Mouse (Mus musculus) heart, embryonic 11.5 days (tissue): ENCODE results near the gene Snx7. TPM values are rescaled to one million over a fixed set of nuclear protein-coding genes. Genes with fewer than 3 reads are reported as not detected.

ENCODE experiments used
- ATAC-seq: fragments of 200-750 bp; cut with Nextera tagmentation; replicated peaks from 2 replicates; pipeline ENCODE4 v1.8.0; 2017; ENCODE audit warnings: moderate library complexity; ENCODE audit not compliant: insufficient number of reproducible peaks, low FRiP score, low TSS enrichment
- H3K27ac ChIP-seq: fragments of 300-500 bp; sonication (generic); 2 replicates; pipeline ENCODE4 v1.5.1; 2014; ENCODE audit warnings: mild to moderate bottlenecking, low read depth, low read length
- H3K27me3 ChIP-seq: fragments of 300-500 bp; sonication (generic); 2 replicates; pipeline ENCODE4 v1.6.1; 2014; ENCODE audit warnings: mild to moderate bottlenecking, low read length, mixed read lengths; ENCODE audit not compliant: control insufficient read depth, insufficient read depth
- H3K36me3 ChIP-seq: fragments of 300-500 bp; sonication (generic); 2 replicates; pipeline ENCODE4 v1.6.1; 2014; ENCODE audit warnings: mild to moderate bottlenecking, low read length, moderate library complexity, mixed read lengths; ENCODE audit not compliant: control insufficient read depth, insufficient read depth
- H3K4me1 ChIP-seq: fragments of 300-500 bp; sonication (generic); 2 replicates; pipeline ENCODE4 v1.6.1; 2014; ENCODE audit warnings: low read length; ENCODE audit not compliant: control insufficient read depth, insufficient read depth
- H3K4me2 ChIP-seq: fragments of 300-500 bp; sonication (generic); 2 replicates; pipeline ENCODE4 v1.6.1; 2014; ENCODE audit warnings: mild to moderate bottlenecking, moderate library complexity
- H3K4me3 ChIP-seq: fragments of 300-500 bp; sonication (generic); 2 replicates; pipeline ENCODE4 v1.5.1; 2014; ENCODE audit warnings: low read depth, low read length
- H3K9ac ChIP-seq: fragments of 300-500 bp; sonication (generic); 2 replicates; pipeline ENCODE4 v1.6.1; 2014; ENCODE audit warnings: mild to moderate bottlenecking, low read depth, low read length, moderate library complexity
- H3K9me3 ChIP-seq: fragments of 300-500 bp; sonication (generic); replicated peaks from 2 replicates; pipeline ENCODE4 v1.6.1; 2016; ENCODE audit warnings: low read length; ENCODE audit not compliant: control insufficient read depth
- WGBS: fragments of 180-500 bp; shearing (Covaris S2); extraction: QIAGEN DNeasy Blood & Tissue Kit; methylation state at CpG from one replicate; pipeline ENCODE4 v1.1.7; 2014; ENCODE audit not compliant: insufficient replicate concordance; 5-methylcytosine and 5-hydroxymethylcytosine counted together
- polyA plus RNA-seq: library from polyadenylated mRNA; unstranded; fragments of >200 nt; fragmentation: Nextera tagmentation; extraction: Ambion mirVana; gene quantifications from 2 replicates; pipeline ENCODE4 v1.2.1, GENCODE M21; 2014

The Snx7 gene
- polyA plus RNA-seq, 1 experiment from 2014 or later, result 38.4 TPM

DNA sequence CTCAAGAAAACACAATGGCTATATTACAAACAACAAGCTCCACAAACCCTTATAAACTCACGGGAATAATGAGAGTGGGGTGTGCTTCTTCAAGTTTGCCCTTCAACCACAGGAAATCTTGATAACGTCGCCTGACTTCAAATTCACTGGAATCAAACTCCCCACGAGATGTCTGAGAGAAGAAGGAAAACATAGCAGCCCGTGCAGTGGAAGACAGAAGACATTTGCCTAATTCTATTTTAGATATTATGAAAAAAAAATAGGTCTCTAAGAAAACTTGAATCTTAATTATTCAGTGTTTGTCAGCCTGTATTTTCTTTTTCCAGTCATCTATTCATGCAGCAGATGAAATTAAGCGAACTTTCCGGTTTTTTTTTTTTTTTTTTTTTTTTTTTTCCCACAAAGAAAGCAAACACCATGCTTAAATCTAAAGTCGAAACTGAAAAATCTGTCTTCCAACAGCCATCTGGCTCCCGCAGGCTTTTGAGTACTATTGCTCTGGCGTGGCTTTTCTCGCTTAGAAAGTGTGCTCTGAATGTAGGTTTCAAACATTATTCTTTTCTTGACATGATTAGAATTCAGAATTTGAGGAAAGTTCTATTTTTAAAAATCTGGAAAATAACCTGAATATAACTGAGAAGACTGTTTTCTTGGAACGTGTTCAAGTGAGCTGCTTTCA lies 28.7 kb downstream of the Snx7 start:
- ATAC-seq, result no peak
- H3K27me3 ChIP-seq, result no peaks in the 10 kb centered on the region
- H3K9me3 ChIP-seq, result no peaks in the 10 kb centered on the region
- H3K4me1 ChIP-seq, result no peaks in the 10 kb centered on the region
- H3K36me3 ChIP-seq, result 0 out of 2 replicates have a peak, but pooled peaks cover 2% of the 10 kb centered on the region
- H3K9ac ChIP-seq, result no peak overlapping the region
- H3K4me2 ChIP-seq, result no peak overlapping the region
- H3K27ac ChIP-seq, result no peak overlapping the region
- WGBS, result 64% methylated on average over 12 of the region's 12 CpGs
- no peak overlapping the region for H3K4me3 ChIP-seq

- Histone ChIP-seq H3K9ac (no peak overlapping the region), H3K9me3 (no peaks in the 10 kb centered on the region), H3K36me3 (0 out of 2 replicates have a peak, but pooled peaks cover 2% of the 10 kb centered on the region), H3K4me1 (no peaks in the 10 kb centered on the region), H3K27ac (no peak overlapping the region), H3K27me3 (no peaks in the 10 kb centered on the region), H3K4me3 (no peak overlapping the region), H3K4me2 (no peak overlapping the region)
- no peak for ATAC-seq
- WGBS, result 62% methylated on average over 3 of the region's 3 CpGs
These were observed 30.7 kb downstream of the Snx7 start for GRCm38 (mm10) chr3:117838020-117838419.

GRCm38 (mm10) chr3:117826486-117827200 lies 42.1 kb downstream of the Snx7 start:
- Histone ChIP-seq H3K27ac (no peak overlapping the region), H3K4me2 (no peak overlapping the region), H3K4me3 (no peak overlapping the region), H3K9ac (no peak overlapping the region), H3K27me3 (no peaks in the 10 kb centered on the region), H3K9me3 (no peaks in the 10 kb centered on the region), H3K36me3 (no peaks in the 10 kb centered on the region), H3K4me1 (no peaks in the 10 kb centered on the region)
- no peak for ATAC-seq
- 77% methylated on average over 6 of the region's 6 CpGs for WGBS

DNA sequence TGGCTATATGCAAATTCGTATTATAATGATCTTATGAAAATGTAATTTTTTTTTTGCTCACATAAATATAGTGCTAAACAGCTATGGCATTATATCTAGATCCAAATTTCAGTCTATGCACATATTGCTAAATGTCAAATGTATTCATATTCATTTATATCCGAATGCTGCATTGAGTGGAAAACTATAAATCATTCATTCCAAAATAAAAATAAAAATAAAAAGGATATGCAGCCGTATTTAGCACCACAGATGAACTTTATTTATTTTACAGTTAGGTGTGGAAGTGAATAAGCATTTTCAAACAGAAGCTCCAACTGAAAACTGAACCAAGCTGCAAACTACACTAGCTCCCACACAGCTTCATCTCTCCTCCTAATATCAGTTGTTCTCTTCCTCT lies 45.5 kb downstream of the Snx7 start:
- H3K4me2 ChIP-seq, result no peak overlapping the region
- WGBS, result 86% methylated on average over 3 of the region's 3 CpGs
- no peaks in the 10 kb centered on the region for H3K36me3 ChIP-seq
- ATAC-seq, result no peak
- H3K27ac ChIP-seq, result no peak overlapping the region
- no peaks in the 10 kb centered on the region for H3K9me3 ChIP-seq
- no peak overlapping the region for H3K4me3 ChIP-seq
- no peak overlapping the region for H3K9ac ChIP-seq
- no peaks in the 10 kb centered on the region for H3K27me3 ChIP-seq
- no peaks in the 10 kb centered on the region for H3K4me1 ChIP-seq

DNA sequence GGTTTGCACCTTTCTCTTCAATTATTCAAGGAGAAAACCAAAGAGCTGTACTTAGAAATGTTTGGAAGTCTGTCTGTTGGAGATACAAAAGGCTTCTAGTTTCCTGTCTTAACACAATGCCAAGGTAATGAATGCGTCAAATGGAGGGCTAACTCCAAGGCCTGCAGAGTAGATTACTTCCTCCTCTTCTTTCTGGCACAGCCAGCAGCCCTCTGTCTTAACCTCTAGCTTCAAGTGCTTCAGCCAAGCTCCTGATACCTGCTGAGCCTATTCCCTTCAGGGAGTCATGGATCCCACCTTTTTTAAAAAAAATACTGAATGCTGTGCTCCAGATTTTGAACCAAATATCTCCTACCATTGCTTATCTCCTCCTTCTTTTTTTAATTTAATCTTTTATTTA lies 51.1 kb downstream of the Snx7 start:
- Histone ChIP-seq H3K4me3 (no peak overlapping the region), H3K9ac (no peak overlapping the region), H3K27ac (no peak overlapping the region), H3K27me3 (no peaks in the 10 kb centered on the region), H3K36me3 (no peaks in the 10 kb centered on the region), H3K4me2 (no peak overlapping the region), H3K9me3 (no peaks in the 10 kb centered on the region), H3K4me1 (no peaks in the 10 kb centered on the region)
- no peak for ATAC-seq
- 69% methylated on average over 1 of the region's 1 CpGs for WGBS

- no peaks in the 10 kb centered on the region for H3K36me3 ChIP-seq
- WGBS, result 86% methylated on average over 2 of the region's 2 CpGs
- ATAC-seq, result no peak
- H3K4me3 ChIP-seq, result no peak overlapping the region
- no peak overlapping the region for H3K9ac ChIP-seq
- no peaks in the 10 kb centered on the region for H3K27me3 ChIP-seq
- H3K4me2 ChIP-seq, result no peak overlapping the region
- H3K9me3 ChIP-seq, result no peaks in the 10 kb centered on the region
- H3K27ac ChIP-seq, result no peak overlapping the region
- no peaks in the 10 kb centered on the region for H3K4me1 ChIP-seq
These were observed 54.5 kb downstream of the Snx7 start for GRCm38 (mm10) chr3:117814218-117814617.

- no peaks in the 10 kb centered on the region for H3K36me3 ChIP-seq
- no peak overlapping the region for H3K9ac ChIP-seq
- H3K9me3 ChIP-seq, result no peaks in the 10 kb centered on the region
- 82% methylated on average over 4 of the region's 4 CpGs for WGBS
- H3K27me3 ChIP-seq, result no peaks in the 10 kb centered on the region
- H3K4me2 ChIP-seq, result no peak overlapping the region
- no peaks in the 10 kb centered on the region for H3K4me1 ChIP-seq
- no peak for ATAC-seq
- no peak overlapping the region for H3K27ac ChIP-seq
- H3K4me3 ChIP-seq, result no peak overlapping the region
These were observed 56.6 kb downstream of the Snx7 start for GRCm38 (mm10) chr3:117812135-117812534.

DNA sequence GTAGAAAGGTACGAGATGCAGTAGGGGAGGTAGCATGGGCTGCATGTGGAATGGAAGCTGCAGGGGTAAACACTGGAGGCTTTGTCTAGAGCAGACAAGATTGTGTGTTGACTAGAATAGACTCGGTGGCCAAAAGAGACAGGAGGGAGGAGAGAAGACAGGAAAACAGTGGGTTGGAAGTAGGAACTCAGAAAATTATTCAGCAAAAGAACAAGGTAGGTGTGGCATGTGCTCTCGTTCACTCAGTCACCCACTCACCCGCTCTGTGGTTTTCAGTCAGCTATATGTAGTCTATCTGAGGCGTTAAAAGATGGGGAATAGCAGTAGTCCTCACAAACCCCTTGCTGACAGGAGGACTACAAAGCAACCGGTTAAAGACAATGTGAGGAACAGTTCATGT lies 63.0 kb downstream of the Snx7 start:
- 77% methylated on average over 6 of the region's 6 CpGs for WGBS

GRCm38 (mm10) chr3:117794501-117794900 lies 74.2 kb downstream of the Snx7 start:
- H3K9ac ChIP-seq, result no peak overlapping the region
- H3K4me2 ChIP-seq, result no peak overlapping the region
- H3K4me1 ChIP-seq, result no peaks in the 10 kb centered on the region
- ATAC-seq, result no peak
- no peaks in the 10 kb centered on the region for H3K27me3 ChIP-seq
- no peaks in the 10 kb centered on the region for H3K9me3 ChIP-seq
- no peaks in the 10 kb centered on the region for H3K36me3 ChIP-seq
- no peak overlapping the region for H3K4me3 ChIP-seq
- no peak overlapping the region for H3K27ac ChIP-seq

More for the DNA sequence above, 63.0 kb downstream of the Snx7 start:
- no peaks in the 10 kb centered on the region for H3K27me3 ChIP-seq
- no peak overlapping the region for H3K4me2 ChIP-seq
- H3K27ac ChIP-seq, result no peak overlapping the region
- ATAC-seq, result no peak
- no peak overlapping the region for H3K9ac ChIP-seq
- H3K4me3 ChIP-seq, result no peak overlapping the region
- H3K36me3 ChIP-seq, result no peaks in the 10 kb centered on the region
- H3K4me1 ChIP-seq, result no peaks in the 10 kb centered on the region
- no peaks in the 10 kb centered on the region for H3K9me3 ChIP-seq
